Mouse (Mus musculus) left cerebral cortex, adult 8-10 months (tissue): Measurements from ENCODE around the gene Ltbp1. TPM values are rescaled to one million over a fixed set of nuclear protein-coding genes. Genes with fewer than 3 reads are reported as not detected.
A peak's percentile ranks its signal among the peaks of the same experiment; 100 is the strongest.

ENCODE experiments used
- DNase-seq, 2 experiments: peaks; one replicate each; pipeline ENCODE4 v3.0.0; 2022; ENCODE audit warnings: low spot score in 2 of 2
- total RNA-seq, 4 experiments: library from RNA; stranded (reverse); gene quantifications; 2 replicates each; pipeline ENCODE4 v1.2.4; 2022

Gene Ltbp1
- total RNA-seq, 4 experiments from 2014 or later: 7.6 to 9.1 (median 8.0) TPM

- no peak for DNase-seq
These were observed 276.0 kb downstream of the Ltbp1 start for GRCm38 (mm10) chr17:75281345-75281744.

GRCm38 (mm10) chr17:75284876-75285708, 279.7 kb downstream of the Ltbp1 start:
- DNase-seq: no peak

- no peak for DNase-seq
These were observed 287.6 kb downstream of the Ltbp1 start for GRCm38 (mm10) chr17:75292986-75293385.

- DNase-seq: no peak
These were observed 288.4 kb downstream of the Ltbp1 start for GRCm38 (mm10) chr17:75293725-75294124.

GRCm38 (mm10) chr17:75300908-75301307, 295.5 kb downstream of the Ltbp1 start:
- DNase-seq: no peak

- no peak for DNase-seq
These were observed 299.5 kb downstream of the Ltbp1 start for GRCm38 (mm10) chr17:75304807-75305420.

- no peak for DNase-seq
These were observed 300.3 kb downstream of the Ltbp1 start for GRCm38 (mm10) chr17:75305714-75306113.

GRCm38 (mm10) chr17:75307070-75308011, 302.0 kb downstream of the Ltbp1 start:
- peak in 1 of 2 experiments; percentile 8 for DNase-seq

- no peak for DNase-seq
These were observed 311.7 kb downstream of the Ltbp1 start for GRCm38 (mm10) chr17:75317106-75317505.

GRCm38 (mm10) chr17:75323229-75323628, 317.9 kb downstream of the Ltbp1 start:
- DNase-seq: no peak

- no peak for DNase-seq
These were observed 318.4 kb downstream of the Ltbp1 start for GRCm38 (mm10) chr17:75323766-75324165.

GRCm38 (mm10) chr17:75328102-75328639, 322.8 kb downstream of the Ltbp1 start:
- DNase-seq: no peak

GRCm38 (mm10) chr17:75330366-75330765, 325.0 kb downstream of the Ltbp1 start:
- no peak for DNase-seq

- DNase-seq: no peak
These were observed 326.1 kb downstream of the Ltbp1 start for GRCm38 (mm10) chr17:75331421-75331951.

- DNase-seq: no peak
These were observed 326.9 kb downstream of the Ltbp1 start for GRCm38 (mm10) chr17:75332289-75332688.

GRCm38 (mm10) chr17:75333011-75333410, 327.6 kb downstream of the Ltbp1 start:
- DNase-seq: no peak

GRCm38 (mm10) chr17:75333759-75334158, 328.4 kb downstream of the Ltbp1 start:
- DNase-seq: no peak

GRCm38 (mm10) chr17:75335649-75336048, 330.3 kb downstream of the Ltbp1 start:
- no peak for DNase-seq

GRCm38 (mm10) chr17:75341227-75341626, 335.9 kb downstream of the Ltbp1 start:
- no peak for DNase-seq

GRCm38 (mm10) chr17:75345116-75345515, 339.7 kb downstream of the Ltbp1 start:
- no peak for DNase-seq

GRCm38 (mm10) chr17:75347414-75347813, 342.0 kb downstream of the Ltbp1 start:
- DNase-seq: no peak
